Mouse (Mus musculus) liver, adult 2 months (tissue): ENCODE data around the gene Gm28051. TPM values are rescaled to one million over a fixed set of nuclear protein-coding genes. Genes with fewer than 3 reads are reported as not detected.

Source experiments
- DNase-seq: peaks from one replicate; pipeline ENCODE4 v3.0.0-alpha.2; 2011; ENCODE audit warnings: low read depth, low spot score; ENCODE audit errors: extremely low read depth
- H3K27ac ChIP-seq: fragments of 200-500 bp; replicated peaks from 2 replicates; pipeline ENCODE4 v1.5.1; 2012; ENCODE audit warnings: low read depth, mild to moderate bottlenecking, control low read depth, inconsistent platforms, low read length; ENCODE audit not compliant: insufficient read depth
- H3K27me3 ChIP-seq: fragments of 200-500 bp; 2 replicates; pipeline ENCODE4 v1.6.1; 2012; ENCODE audit warnings: mild to moderate bottlenecking, moderate library complexity, low read length, inconsistent platforms; ENCODE audit not compliant: control insufficient read depth, insufficient read depth
- H3K36me3 ChIP-seq: fragments of 200-500 bp; 2 replicates; pipeline ENCODE4 v1.6.1; 2012; ENCODE audit warnings: low read length, inconsistent platforms; ENCODE audit not compliant: control insufficient read depth, insufficient read depth
- H3K4me1 ChIP-seq: fragments of 200-500 bp; 2 replicates; pipeline ENCODE4 v1.6.1; 2011; ENCODE audit warnings: low read length; ENCODE audit not compliant: control insufficient read depth, insufficient read depth
- H3K4me3 ChIP-seq: fragments of 200-500 bp; 2 replicates; pipeline ENCODE4 v1.5.1; 2011; ENCODE audit warnings: low read depth, mild to moderate bottlenecking, control low read depth, low read length, moderate library complexity; ENCODE audit not compliant: insufficient read depth
- H3K79me2 ChIP-seq: fragments of 200-500 bp; 2 replicates; pipeline ENCODE4 v1.6.1; 2012; ENCODE audit warnings: inconsistent platforms, mild to moderate bottlenecking, low read length, moderate library complexity; ENCODE audit not compliant: control insufficient read depth, insufficient read depth
- H3K9ac ChIP-seq: fragments of 200-500 bp; 2 replicates; pipeline ENCODE4 v1.6.1; 2012; ENCODE audit warnings: low read depth, mild to moderate bottlenecking, control low read depth, inconsistent platforms, low read length
- CTCF ChIP-seq: fragments of 200-500 bp; IDR thresholded peaks from 2 replicates; pipeline ENCODE4 v1.5.1; 2011; ENCODE audit warnings: low read depth, low read length, control low read depth
- POLR2A ChIP-seq: fragments of 200-500 bp; IDR thresholded peaks from 2 replicates; pipeline ENCODE4 v1.6.1; 2011; ENCODE audit warnings: low read length, control low read depth; ENCODE audit not compliant: insufficient read depth; ENCODE audit errors: extremely low read depth
- WGBS: fragments of 180-500 bp; shearing (Covaris S2); methylation state at CpG from one replicate; pipeline ENCODE4 v1.1.7; 2018; 5-methylcytosine and 5-hydroxymethylcytosine counted together
- polyA plus RNA-seq: library from polyadenylated mRNA; depleted of rRNA; stranded (reverse); fragments of >200 nt; gene quantifications from 2 replicates; pipeline ENCODE4 v1.2.3, GENCODE M21; 2012
- total RNA-seq: library from RNA; depleted of rRNA; stranded (reverse); fragments of >200 nt; gene quantifications from 2 replicates; pipeline ENCODE4 v1.2.3, GENCODE M21; 2014

The Gm28051 gene
- total and polyA plus RNA-seq, 2 experiments = not detected

GRCm38 (mm10) chr12:102769000-102769399, 11.4 kb upstream of the Gm28051 start:
- H3K27ac ChIP-seq = no peak overlapping the region
- peaks cover 52% of the 10 kb centered on the region for H3K36me3 ChIP-seq
- 94% methylated on average over 4 of the region's 4 CpGs for WGBS
- TF ChIP-seq POLR2A (no peak), CTCF (0 out of 2 replicates have a peak, but pooled peaks have one; percentile 6)
- no peaks in the 10 kb centered on the region for H3K27me3 ChIP-seq
- no peak overlapping the region for H3K9ac ChIP-seq
- H3K79me2 ChIP-seq = no peaks in the 10 kb centered on the region
- H3K4me3 ChIP-seq = no peak overlapping the region
- no peaks in the 10 kb centered on the region for H3K4me1 ChIP-seq
- DNase-seq = no peak

GRCm38 (mm10) chr12:102763696-102764095, 6.1 kb upstream of the Gm28051 start:
- peak; percentile 19 for DNase-seq
- no peak overlapping the region for H3K9ac ChIP-seq
- H3K27me3 ChIP-seq = no peaks in the 10 kb centered on the region
- peaks cover 6% of the 10 kb centered on the region; the same call in 1 of the 2 replicates for H3K4me1 ChIP-seq
- H3K27ac ChIP-seq = no peak overlapping the region
- no peak overlapping the region for H3K4me3 ChIP-seq
- peaks cover 30% of the 10 kb centered on the region for H3K36me3 ChIP-seq
- TF ChIP-seq CTCF (no peak), POLR2A (no peak)
- peaks cover 4% of the 10 kb centered on the region; the same call in 1 of the 2 replicates for H3K79me2 ChIP-seq

- Histone ChIP-seq H3K27ac (no peak overlapping the region), H3K4me3 (no peak overlapping the region), H3K4me1 (peaks cover 9% of the 10 kb centered on the region; the same call in 1 of the 2 replicates), H3K9ac (no peak overlapping the region), H3K27me3 (no peaks in the 10 kb centered on the region), H3K79me2 (peaks cover 5% of the 10 kb centered on the region; the same call in 1 of the 2 replicates), H3K36me3 (peaks cover 19% of the 10 kb centered on the region)
- 76% methylated on average over 3 of the region's 3 CpGs for WGBS
- no peak for TF ChIP-seq POLR2A
- no peak for TF ChIP-seq CTCF
- no peak for DNase-seq
These were observed 4.1 kb upstream of the Gm28051 start for GRCm38 (mm10) chr12:102761668-102762067.

- H3K27me3 ChIP-seq = no peaks in the 10 kb centered on the region
- no peak for TF ChIP-seq CTCF
- TF ChIP-seq POLR2A = no peak
- H3K4me3 ChIP-seq = peak overlapping the region; percentile 95
- H3K36me3 ChIP-seq = peaks cover 8% of the 10 kb centered on the region
- WGBS = 0% methylated on average over 5 of the region's 5 CpGs
- no peak overlapping the region for H3K27ac ChIP-seq
- no peak for DNase-seq
- peaks cover 11% of the 10 kb centered on the region; the same call in 1 of the 2 replicates for H3K79me2 ChIP-seq
- H3K4me1 ChIP-seq = peaks cover 9% of the 10 kb centered on the region; the same call in 1 of the 2 replicates
- H3K9ac ChIP-seq = no peak overlapping the region
These were observed 1.4 kb upstream of the Gm28051 start for GRCm38 (mm10) chr12:102758936-102759335.

- WGBS = 2% methylated on average over 10 of the region's 10 CpGs
- H3K79me2 ChIP-seq = peaks cover 11% of the 10 kb centered on the region; the same call in 1 of the 2 replicates
- H3K27me3 ChIP-seq = no peaks in the 10 kb centered on the region
- H3K27ac ChIP-seq = peak within 1 kb of the TSS; percentile 74
- peaks cover 10% of the 10 kb centered on the region; the same call in 1 of the 2 replicates for H3K4me1 ChIP-seq
- H3K4me3 ChIP-seq = peak within 1 kb of the TSS; percentile 95
- peaks cover 4% of the 10 kb centered on the region for H3K36me3 ChIP-seq
- no peak for DNase-seq
- H3K9ac ChIP-seq = peak within 1 kb of the TSS; percentile 89
- TF ChIP-seq POLR2A (no peak), CTCF (no peak)
These were observed 815 bp upstream of the Gm28051 start, which contains the start of gene Gm20604 for GRCm38 (mm10) chr12:102758403-102758756. Gene Gm20604 (minus strand): TSS chr12:102758672.

GRCm38 (mm10) chr12:102757055-102757688, 393 bp downstream of the Gm28051 start:
- Histone ChIP-seq H3K36me3 (peaks cover under 1% of the 10 kb centered on the region), H3K27me3 (no peaks in the 10 kb centered on the region), H3K4me1 (peaks cover 10% of the 10 kb centered on the region; the same call in 1 of the 2 replicates), H3K27ac (peak overlapping the region; percentile 74), H3K79me2 (peaks cover 11% of the 10 kb centered on the region; the same call in 1 of the 2 replicates), H3K9ac (peak overlapping the region; percentile 85), H3K4me3 (peak overlapping the region; percentile 93)
- DNase-seq = no peak
- TF ChIP-seq CTCF = no peak
- TF ChIP-seq POLR2A = no peak
- WGBS = 1% methylated on average over 46 of the region's 46 CpGs
